Mouse (Mus musculus): ENCODE data around the gene Egfl7. TPM values are rescaled to one million over a fixed set of nuclear protein-coding genes. Genes with fewer than 3 reads are reported as not detected.

The Egfl7 gene
- polyA plus RNA-seq, 1 experiment from 2014 or later: 52.8 TPM

DNA sequence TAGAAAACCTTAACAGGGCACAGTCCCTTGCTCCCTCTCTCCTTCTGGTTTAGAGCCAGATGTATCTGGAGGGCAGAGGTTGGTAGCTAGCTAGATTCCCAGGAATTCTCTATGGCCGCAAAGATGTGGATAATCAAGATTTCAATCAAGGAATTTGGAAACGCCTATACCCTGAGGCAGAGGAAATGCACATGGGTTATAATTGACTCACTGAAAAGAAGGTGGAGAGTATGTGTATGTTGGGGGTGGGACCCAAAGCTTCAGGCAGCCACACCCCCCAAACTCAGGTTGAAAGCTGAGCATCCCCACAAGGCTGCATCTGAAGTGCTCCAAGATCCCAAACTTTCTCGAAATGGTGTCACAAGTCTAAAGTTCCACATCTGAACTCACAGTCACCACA, 18.6 kb downstream of the Egfl7 start:
- no peak for DNase-seq (ENCODE audit: low spot score)
- Histone ChIP-seq H3K4me3 (ENCODE audit: low read depth, low read length) (no peak overlapping the region), H3K4me2 (ENCODE audit: low read length) (no peak overlapping the region), H3K4me1 (ENCODE audit: control insufficient read depth, insufficient read depth, low read length) (no peaks in the 10 kb centered on the region; the same call in 1 of the 2 replicates), H3K9me3 (replicated peaks; ENCODE audit: control insufficient read depth, low read length) (no peaks in the 10 kb centered on the region), H3K36me3 (ENCODE audit: control insufficient read depth, insufficient read depth, low read length) (no peaks in the 10 kb centered on the region), H3K27ac (ENCODE audit: low read depth, low read length) (no peak overlapping the region), H3K9ac (ENCODE audit: low read length) (no peak overlapping the region), H3K27me3 (replicated peaks; ENCODE audit: control insufficient read depth, insufficient read depth, low read length) (peaks cover 12% of the 10 kb centered on the region)
- ATAC-seq: no peak
- 85% methylated on average over 3 of the region's 3 CpGs for WGBS

DNA sequence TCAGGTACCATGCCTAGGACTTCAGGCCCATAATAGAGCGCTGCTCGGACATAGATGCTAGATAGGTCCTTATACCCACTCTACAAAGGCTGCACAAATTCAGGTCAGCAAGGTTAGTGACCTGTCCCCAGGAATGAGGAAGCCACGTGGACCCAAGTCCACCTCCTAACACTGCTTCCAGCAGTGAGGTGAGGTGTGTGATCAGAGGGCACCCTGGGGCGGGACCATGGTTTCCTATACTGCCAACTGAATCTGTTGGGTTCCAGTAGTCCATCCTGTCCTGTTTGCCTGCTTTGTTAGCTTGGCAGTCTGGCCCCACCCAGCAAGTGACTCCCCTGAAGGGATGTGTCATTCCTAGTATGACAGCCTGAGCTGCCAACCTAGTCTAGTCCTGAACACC, 20.2 kb downstream of the Egfl7 start:
- WGBS: 91% methylated on average over 4 of the region's 4 CpGs
- ATAC-seq (no peak), DNase-seq (ENCODE audit: low spot score) (no peak)
- H3K4me3 ChIP-seq (ENCODE audit: low read depth, low read length): no peak overlapping the region
- H3K4me2 ChIP-seq (ENCODE audit: low read length): no peak overlapping the region
- no peaks in the 10 kb centered on the region; the same call in 1 of the 2 replicates for H3K4me1 ChIP-seq (ENCODE audit: control insufficient read depth, insufficient read depth, low read length)
- H3K36me3 ChIP-seq (ENCODE audit: control insufficient read depth, insufficient read depth, low read length): no peaks in the 10 kb centered on the region
- H3K9me3 ChIP-seq (replicated peaks; ENCODE audit: control insufficient read depth, low read length): no peaks in the 10 kb centered on the region
- peaks cover 26% of the 10 kb centered on the region for H3K27me3 ChIP-seq (replicated peaks; ENCODE audit: control insufficient read depth, insufficient read depth, low read length)
- no peak overlapping the region for H3K27ac ChIP-seq (ENCODE audit: low read depth, low read length)
- H3K9ac ChIP-seq (ENCODE audit: low read length): no peak overlapping the region

DNA sequence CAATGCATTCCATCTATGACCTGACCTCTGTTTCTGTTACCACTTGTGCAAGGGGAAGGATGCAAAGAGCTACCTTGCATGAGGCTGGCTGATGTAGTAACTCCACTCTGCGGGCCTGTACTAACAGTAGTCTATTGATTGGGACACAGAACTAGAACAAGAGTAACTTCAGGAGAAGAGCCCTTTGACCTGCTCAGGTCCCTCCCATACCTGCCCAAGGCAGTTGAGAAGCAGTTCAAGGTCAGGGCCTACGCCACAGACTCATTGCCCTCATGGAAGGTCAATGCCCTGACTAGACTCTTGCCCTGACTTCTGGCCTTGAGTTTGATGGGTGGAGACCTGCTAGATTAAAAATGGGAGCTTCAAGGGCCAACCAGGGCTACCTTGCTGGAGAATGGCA, 20.9 kb downstream of the Egfl7 start:
- 90% methylated on average over 2 of the region's 2 CpGs for WGBS
- no peak for ATAC-seq
- H3K9ac ChIP-seq (ENCODE audit: low read length): no peak overlapping the region

DNA sequence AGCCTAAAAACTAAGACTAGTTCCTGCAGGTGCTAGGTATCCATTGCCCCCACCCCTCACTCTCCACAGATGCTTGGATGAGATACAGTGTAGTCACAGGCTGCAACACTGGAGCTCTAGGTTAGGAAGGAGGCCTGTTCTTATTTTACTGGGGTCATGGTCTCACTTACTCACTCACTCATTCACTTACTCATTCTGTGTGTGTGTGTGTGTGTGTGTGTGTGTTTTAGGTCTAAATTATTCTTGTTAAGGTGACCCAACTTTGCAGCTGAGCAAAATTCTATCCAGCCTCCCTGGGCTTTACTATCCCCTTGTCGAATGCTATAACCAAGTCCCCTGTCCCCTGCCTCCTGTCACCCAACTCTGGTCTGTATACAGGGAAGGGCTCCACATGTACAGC, 21.8 kb downstream of the Egfl7 start:
- DNase-seq (ENCODE audit: low spot score) (no peak), ATAC-seq (no peak)
- H3K36me3 ChIP-seq (ENCODE audit: control insufficient read depth, insufficient read depth, low read length): no peaks in the 10 kb centered on the region
- H3K4me2 ChIP-seq (ENCODE audit: low read length): no peak overlapping the region
- no peak overlapping the region for H3K27ac ChIP-seq (ENCODE audit: low read depth, low read length)
- no peak overlapping the region for H3K9ac ChIP-seq (ENCODE audit: low read length)
- no peak overlapping the region for H3K4me3 ChIP-seq (ENCODE audit: low read depth, low read length)
- WGBS: 84% methylated on average over 1 of the region's 1 CpGs
- no peaks in the 10 kb centered on the region; the same call in 1 of the 2 replicates for H3K4me1 ChIP-seq (ENCODE audit: control insufficient read depth, insufficient read depth, low read length)
- peaks cover 26% of the 10 kb centered on the region for H3K27me3 ChIP-seq (replicated peaks; ENCODE audit: control insufficient read depth, insufficient read depth, low read length)
- H3K9me3 ChIP-seq (replicated peaks; ENCODE audit: control insufficient read depth, low read length): no peaks in the 10 kb centered on the region

More for the DNA sequence above, 20.9 kb downstream of the Egfl7 start:
- peaks cover 26% of the 10 kb centered on the region for H3K27me3 ChIP-seq (replicated peaks; ENCODE audit: control insufficient read depth, insufficient read depth, low read length)
- H3K27ac ChIP-seq (ENCODE audit: low read depth, low read length): no peak overlapping the region
- H3K4me2 ChIP-seq (ENCODE audit: low read length): no peak overlapping the region
- no peaks in the 10 kb centered on the region; the same call in 1 of the 2 replicates for H3K4me1 ChIP-seq (ENCODE audit: control insufficient read depth, insufficient read depth, low read length)
- H3K4me3 ChIP-seq (ENCODE audit: low read depth, low read length): no peak overlapping the region
- no peaks in the 10 kb centered on the region for H3K9me3 ChIP-seq (replicated peaks; ENCODE audit: control insufficient read depth, low read length)
- H3K36me3 ChIP-seq (ENCODE audit: control insufficient read depth, insufficient read depth, low read length): no peaks in the 10 kb centered on the region
- no peak for DNase-seq (ENCODE audit: low spot score)

DNA sequence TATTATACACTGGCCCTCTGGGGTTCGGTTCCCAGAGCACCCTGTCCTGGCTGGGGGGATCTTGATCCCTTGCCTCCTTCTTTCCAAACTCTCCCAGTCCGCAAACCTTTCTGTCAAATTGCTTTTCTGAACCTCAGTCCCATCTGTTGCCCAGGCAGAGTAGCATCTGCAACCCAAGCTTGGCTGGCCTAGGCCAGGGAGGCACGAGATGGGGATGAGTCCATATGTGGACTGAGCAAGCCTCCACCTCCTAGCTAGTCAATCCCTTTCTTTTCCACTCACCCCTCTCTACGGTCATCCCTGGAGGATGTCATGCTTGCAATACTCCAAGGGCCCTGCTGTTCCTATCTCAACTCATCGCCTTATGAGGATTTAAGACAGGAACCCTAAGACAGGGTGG, 22.8 kb downstream of the Egfl7 start:
- no peak for DNase-seq (ENCODE audit: low spot score)
- peaks cover 26% of the 10 kb centered on the region for H3K27me3 ChIP-seq (replicated peaks; ENCODE audit: control insufficient read depth, insufficient read depth, low read length)
- H3K4me3 ChIP-seq (ENCODE audit: low read depth, low read length): no peak overlapping the region
- H3K36me3 ChIP-seq (ENCODE audit: control insufficient read depth, insufficient read depth, low read length): no peaks in the 10 kb centered on the region
- no peaks in the 10 kb centered on the region; the same call in 1 of the 2 replicates for H3K4me1 ChIP-seq (ENCODE audit: control insufficient read depth, insufficient read depth, low read length)
- ATAC-seq: no peak
- 89% methylated on average over 5 of the region's 5 CpGs for WGBS
- no peak overlapping the region for H3K27ac ChIP-seq (ENCODE audit: low read depth, low read length)
- no peaks in the 10 kb centered on the region for H3K9me3 ChIP-seq (replicated peaks; ENCODE audit: control insufficient read depth, low read length)
- no peak overlapping the region for H3K4me2 ChIP-seq (ENCODE audit: low read length)
- no peak overlapping the region for H3K9ac ChIP-seq (ENCODE audit: low read length)

DNA sequence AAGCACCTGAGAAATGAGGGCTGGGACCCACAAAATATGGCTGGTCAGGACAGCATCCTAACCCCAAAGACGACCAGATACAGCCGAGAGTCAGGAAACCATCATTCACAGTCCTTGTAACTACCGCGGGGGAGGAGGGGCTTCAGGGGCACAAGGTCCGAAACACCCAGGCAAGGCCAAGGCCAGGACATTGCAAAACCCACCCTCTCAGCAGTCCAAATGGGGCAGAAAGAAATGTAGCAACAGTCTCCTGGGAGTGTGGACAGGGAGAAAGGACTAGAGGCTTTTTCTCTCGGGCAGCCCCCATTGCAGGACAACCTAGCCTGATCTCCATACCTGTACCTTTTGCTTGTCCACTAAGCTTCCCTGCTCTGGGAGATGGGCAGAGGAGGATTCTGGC, 23.3 kb downstream of the Egfl7 start:
- Histone ChIP-seq H3K27me3 (replicated peaks; ENCODE audit: control insufficient read depth, insufficient read depth, low read length) (peaks cover 26% of the 10 kb centered on the region), H3K36me3 (ENCODE audit: control insufficient read depth, insufficient read depth, low read length) (no peaks in the 10 kb centered on the region), H3K4me1 (ENCODE audit: control insufficient read depth, insufficient read depth, low read length) (no peaks in the 10 kb centered on the region; the same call in 1 of the 2 replicates), H3K27ac (ENCODE audit: low read depth, low read length) (no peak overlapping the region), H3K4me2 (ENCODE audit: low read length) (peak overlapping the region; percentile 70), H3K9ac (ENCODE audit: low read length) (no peak overlapping the region; the same call in 1 of the 2 replicates), H3K9me3 (replicated peaks; ENCODE audit: control insufficient read depth, low read length) (no peaks in the 10 kb centered on the region), H3K4me3 (ENCODE audit: low read depth, low read length) (peak overlapping the region; percentile 46)
- ATAC-seq (no peak), DNase-seq (ENCODE audit: low spot score) (no peak)
- WGBS: 19% methylated on average over 6 of the region's 6 CpGs

DNA sequence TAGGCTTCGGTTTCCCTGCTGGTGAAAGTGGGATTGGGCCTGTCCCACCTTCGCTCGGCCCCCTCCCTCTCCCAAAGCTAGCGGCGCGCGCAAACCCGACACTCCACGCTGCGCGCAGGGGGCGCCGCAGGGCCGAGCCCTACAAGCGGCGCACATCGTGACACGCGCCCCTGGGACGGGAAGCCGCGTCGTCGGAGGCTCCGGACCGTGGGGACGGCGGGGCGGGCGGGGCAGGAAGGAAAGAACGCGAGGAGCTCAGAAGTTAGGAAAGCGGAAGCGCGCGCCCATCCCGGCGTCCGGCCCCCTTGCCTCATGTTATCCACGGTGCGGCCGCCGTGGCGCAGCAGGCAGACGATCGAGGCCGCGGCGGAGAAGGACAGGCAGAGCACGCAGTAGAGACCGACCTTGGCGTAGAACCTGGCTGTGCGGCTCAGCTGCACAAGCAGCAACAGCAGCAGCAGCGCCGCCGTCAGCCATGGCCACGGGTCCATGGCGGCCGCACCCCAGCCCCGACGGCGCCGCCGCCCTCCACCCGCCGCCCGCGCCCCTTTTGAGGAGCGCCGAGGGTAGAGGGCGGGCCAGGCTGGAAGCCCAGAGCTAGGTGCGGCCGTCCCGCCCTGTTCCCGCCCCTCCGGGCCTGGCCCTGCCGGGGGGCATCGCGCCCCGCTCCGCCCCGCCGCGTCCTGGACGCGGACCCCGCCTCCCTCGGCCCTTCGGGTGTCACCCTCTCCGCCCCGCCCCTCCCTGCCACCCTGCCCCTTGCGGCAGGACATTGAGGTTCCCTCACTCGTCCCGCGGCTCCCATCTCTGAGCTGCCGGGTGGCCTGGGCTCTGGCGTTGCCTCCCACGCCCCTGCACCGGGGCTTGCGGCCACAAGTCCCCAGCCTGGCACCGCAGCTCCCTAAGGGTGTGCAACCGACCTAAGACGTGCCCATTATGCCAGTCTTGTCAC, 24.2 kb downstream of the Egfl7 start, which contains the start of gene Agpat2:
Gene Agpat2 (minus strand): TSS at position 698 of the 952 bp plus-strand sequence.
- Histone ChIP-seq H3K36me3 (ENCODE audit: control insufficient read depth, insufficient read depth, low read length) (no peaks in the 10 kb centered on the region), H3K4me2 (ENCODE audit: low read length) (peak within 1 kb of the TSS; percentile 70), H3K9ac (ENCODE audit: low read length) (peak within 1 kb of the TSS; percentile 54), H3K27ac (ENCODE audit: low read depth, low read length) (no peak within 1 kb of the TSS), H3K4me3 (ENCODE audit: low read depth, low read length) (peak within 1 kb of the TSS; percentile 46), H3K4me1 (ENCODE audit: control insufficient read depth, insufficient read depth, low read length) (no peaks in the 10 kb centered on the region; the same call in 1 of the 2 replicates), H3K27me3 (replicated peaks; ENCODE audit: control insufficient read depth, insufficient read depth, low read length) (peaks cover 26% of the 10 kb centered on the region), H3K9me3 (replicated peaks; ENCODE audit: control insufficient read depth, low read length) (no peaks in the 10 kb centered on the region)
- ATAC-seq (peak; percentile 80), DNase-seq (ENCODE audit: low spot score) (peak; percentile 51)
- under 1% methylated on average over 84 of the region's 103 CpGs for WGBS

DNA sequence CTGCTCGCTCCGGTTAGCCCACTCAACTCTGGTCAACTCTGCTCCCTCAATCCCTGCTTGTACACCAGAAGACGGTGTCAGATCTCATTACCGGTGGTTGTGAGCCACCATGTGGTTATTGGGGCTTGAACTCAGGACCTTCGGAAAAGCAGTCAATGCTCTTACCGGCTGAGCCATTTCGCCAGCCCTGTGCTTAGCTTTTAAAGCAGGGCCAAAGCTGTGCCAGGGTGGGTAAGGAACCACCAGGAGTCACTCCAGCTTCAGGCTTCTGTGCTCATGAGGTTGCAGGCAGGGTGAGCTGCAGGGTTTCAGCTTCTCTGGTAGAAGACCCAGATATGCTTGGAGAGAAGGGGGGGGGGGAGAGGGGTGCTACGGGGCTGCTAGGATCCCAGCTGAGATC, 25.5 kb downstream of the Egfl7 start:
- H3K27me3 ChIP-seq (replicated peaks; ENCODE audit: control insufficient read depth, insufficient read depth, low read length): peaks cover 26% of the 10 kb centered on the region
- H3K4me2 ChIP-seq (ENCODE audit: low read length): no peak overlapping the region
- ATAC-seq: no peak
- H3K4me3 ChIP-seq (ENCODE audit: low read depth, low read length): no peak overlapping the region
- DNase-seq (ENCODE audit: low spot score): no peak
- no peak overlapping the region for H3K9ac ChIP-seq (ENCODE audit: low read length)
- H3K27ac ChIP-seq (ENCODE audit: low read depth, low read length): no peak overlapping the region
- no peaks in the 10 kb centered on the region for H3K9me3 ChIP-seq (replicated peaks; ENCODE audit: control insufficient read depth, low read length)
- no peaks in the 10 kb centered on the region; the same call in 1 of the 2 replicates for H3K4me1 ChIP-seq (ENCODE audit: control insufficient read depth, insufficient read depth, low read length)
- WGBS: 80% methylated on average over 8 of the region's 8 CpGs
- no peaks in the 10 kb centered on the region for H3K36me3 ChIP-seq (ENCODE audit: control insufficient read depth, insufficient read depth, low read length)

DNA sequence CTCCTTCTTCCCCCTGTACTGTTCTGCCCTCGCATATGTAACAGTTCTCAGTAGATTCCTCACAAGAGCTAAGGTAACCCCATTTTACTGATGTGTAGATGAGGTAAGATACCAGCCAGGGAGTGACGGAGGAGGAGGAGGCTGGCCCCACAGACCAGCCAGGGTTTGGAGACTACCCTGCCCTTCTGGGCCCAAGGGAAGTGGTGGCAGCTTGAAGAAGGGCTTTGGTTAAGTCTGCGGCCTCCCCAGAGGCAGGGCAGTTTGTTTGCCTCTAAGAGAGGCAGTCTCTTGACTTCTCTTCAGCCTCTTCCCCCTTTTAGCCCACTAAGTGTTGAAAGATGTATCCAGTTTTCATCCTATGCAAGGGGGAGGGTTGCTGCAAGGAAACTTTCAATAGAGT, 26.8 kb downstream of the Egfl7 start:
- Histone ChIP-seq H3K9me3 (replicated peaks; ENCODE audit: control insufficient read depth, low read length) (no peaks in the 10 kb centered on the region), H3K4me1 (ENCODE audit: control insufficient read depth, insufficient read depth, low read length) (no peaks in the 10 kb centered on the region; the same call in 1 of the 2 replicates), H3K4me3 (ENCODE audit: low read depth, low read length) (no peak overlapping the region), H3K27ac (ENCODE audit: low read depth, low read length) (no peak overlapping the region), H3K4me2 (ENCODE audit: low read length) (no peak overlapping the region), H3K36me3 (ENCODE audit: control insufficient read depth, insufficient read depth, low read length) (no peaks in the 10 kb centered on the region), H3K9ac (ENCODE audit: low read length) (no peak overlapping the region), H3K27me3 (replicated peaks; ENCODE audit: control insufficient read depth, insufficient read depth, low read length) (peaks cover 26% of the 10 kb centered on the region)
- DNase-seq (ENCODE audit: low spot score) (no peak), ATAC-seq (no peak)
- WGBS: 74% methylated on average over 3 of the region's 3 CpGs

Data from forebrain, embryonic 14.5 days (tissue).